Mouse (Mus musculus) B cell, adult 67 days (primary cell): Measurements from ENCODE around the gene Kitl. TPM values are rescaled to one million over a fixed set of nuclear protein-coding genes. Genes with fewer than 3 reads are reported as not detected.

Experiments
- total RNA-seq, 2 experiments: library from RNA; stranded (reverse); gene quantifications; 4 replicates each; pipeline ENCODE4 v1.2.4; 2023

Kitl gene
- total RNA-seq: not detected

GRCm38 (mm10) chr10:100015370-100016325 is at the start of gene Kitl:
Gene Kitl (plus strand): TSS chr10:100015630.

